15 mouse cellular contexts compared by ENCODE assay signal in the genomic region with DNA sequence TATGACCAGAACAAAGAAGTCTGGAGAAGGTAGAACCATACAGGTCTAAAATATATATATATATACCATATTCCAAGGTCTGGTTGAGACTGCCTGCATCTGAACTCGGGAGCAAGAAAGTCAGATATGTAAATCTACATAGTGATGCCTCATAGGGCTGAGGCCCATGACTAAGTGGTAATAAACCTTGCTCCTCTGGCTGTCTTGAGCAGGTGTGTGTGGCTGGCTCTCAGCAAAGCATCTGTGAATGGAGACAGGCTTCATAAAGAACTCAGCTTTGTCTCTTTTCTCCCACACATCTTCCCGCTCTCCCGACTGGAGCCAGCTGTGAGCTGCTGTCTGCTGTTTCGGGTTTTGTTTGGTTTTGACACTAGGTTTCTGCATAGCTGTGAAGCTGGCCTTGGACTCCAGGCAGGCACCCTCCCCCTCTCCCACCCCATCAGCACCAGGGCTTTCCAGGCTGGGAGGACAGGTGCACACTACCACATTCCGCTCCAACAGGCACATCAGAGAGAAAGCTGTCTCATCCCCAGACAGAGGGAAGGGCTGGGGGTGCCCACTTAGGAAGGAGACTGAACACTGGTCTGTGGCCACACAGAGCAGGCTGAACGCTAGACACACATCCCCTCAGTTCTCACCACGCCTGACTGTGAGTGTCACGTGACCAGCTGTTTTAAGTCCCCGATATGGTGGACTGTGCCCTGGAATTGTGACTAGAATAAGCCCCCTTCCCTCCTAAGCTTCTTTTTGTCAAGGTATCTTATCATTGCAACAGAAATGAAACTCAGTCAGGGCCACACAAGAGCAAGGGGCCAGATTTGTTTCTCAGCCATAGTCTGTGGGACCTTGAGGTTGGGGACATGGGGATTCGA.
DNase-seq lines count a peak whose midpoint lies in the region; ATAC-seq and TF ChIP-seq lines count a peak whose summit lies in the region.
"Had no signal": no experiment of that assay in that cellular context is flagged by ENCODE, and none has a peak within 500 bp of the region (broad histone marks: within the 10 kb centered on the region; RNA-seq: fewer than 3 reads in every experiment).

No protein-coding gene starts in this region.

- H3K4me1 ChIP-seq in kidney, embryonic 16.5 days (ENCODE audit: insufficient read depth, low read length): peaks cover 3% of the 10 kb centered on the region; the same call in 1 of the 2 replicates
- no peaks in the 10 kb centered on the region for H3K4me1 ChIP-seq in stomach, embryonic 14.5 days (ENCODE audit: control insufficient read depth, insufficient read depth, low read length)
- H3K4me1 ChIP-seq in stomach, postnatal 0 days (replicated peaks; ENCODE audit: control insufficient read depth, insufficient read depth): no peaks in the 10 kb centered on the region
- peaks cover 7% of the 10 kb centered on the region for H3K4me1 ChIP-seq in intestine, embryonic 15.5 days (replicated peaks)

- H3K9ac ChIP-seq in kidney, embryonic 16.5 days (replicated peaks; ENCODE audit: low read length): no peak overlapping the region
- no peak overlapping the region for H3K9ac ChIP-seq in stomach, embryonic 14.5 days (replicated peaks; ENCODE audit: low read depth, low read length)
- no peak overlapping the region for H3K9ac ChIP-seq in stomach, postnatal 0 days (ENCODE audit: low read length)
- H3K9ac ChIP-seq in intestine, embryonic 15.5 days: no peak overlapping the region
- H3K9ac ChIP-seq: lung, embryonic 15.5 days had no signal

- no peak overlapping the region for H3K4me2 ChIP-seq in kidney, embryonic 16.5 days (replicated peaks; ENCODE audit: low read depth, low read length)
- H3K4me2 ChIP-seq in stomach, embryonic 14.5 days (replicated peaks; ENCODE audit: low read depth, low read length): no peak overlapping the region
- no peak overlapping the region for H3K4me2 ChIP-seq in stomach, postnatal 0 days (replicated peaks; ENCODE audit: low read depth)
- H3K4me2 ChIP-seq in intestine, embryonic 15.5 days (replicated peaks): no peak overlapping the region
- H3K4me2 ChIP-seq: lung, embryonic 15.5 days had no signal

- H3K27me3 ChIP-seq in kidney, embryonic 16.5 days (ENCODE audit: insufficient read depth, low read length): no peaks in the 10 kb centered on the region
- no peaks in the 10 kb centered on the region for H3K27me3 ChIP-seq in stomach, embryonic 14.5 days (ENCODE audit: control insufficient read depth, insufficient read depth, low read length)
- H3K27me3 ChIP-seq in stomach, postnatal 0 days (ENCODE audit: control insufficient read depth, insufficient read depth, low read length): no peaks in the 10 kb centered on the region
- H3K27me3 ChIP-seq in intestine, embryonic 15.5 days (replicated peaks): no peaks in the 10 kb centered on the region
- H3K27me3 ChIP-seq: lung, embryonic 15.5 days had no signal

- H3K9me3 ChIP-seq in kidney, embryonic 16.5 days (ENCODE audit: low read length): no peaks in the 10 kb centered on the region
- no peaks in the 10 kb centered on the region for H3K9me3 ChIP-seq in stomach, embryonic 14.5 days (ENCODE audit: control insufficient read depth, low read depth, low read length)
- no peaks in the 10 kb centered on the region for H3K9me3 ChIP-seq in stomach, postnatal 0 days (ENCODE audit: control insufficient read depth, low read length)
- H3K9me3 ChIP-seq in intestine, embryonic 15.5 days: no peaks in the 10 kb centered on the region
- H3K9me3 ChIP-seq: lung, embryonic 15.5 days had no signal

- no peak for TF ChIP-seq CTCF in stomach, postnatal 0 days (IDR thresholded peaks at IDR 0.05; ENCODE audit: low read depth)

- WGBS in kidney, embryonic 16.5 days: 45% methylated on average over 10 of the region's 10 CpGs
- 57% methylated on average over 10 of the region's 10 CpGs for WGBS in stomach, embryonic 14.5 days
- WGBS in stomach, postnatal 0 days: 59% methylated on average over 10 of the region's 10 CpGs
- 44% methylated on average over 10 of the region's 10 CpGs for WGBS in intestine, embryonic 15.5 days

- no peak for DNase-seq in kidney, adult 18-20 months
- DNase-seq in stomach, postnatal 0 days (ENCODE audit: low spot score): no peak
- no peak for DNase-seq in cerebellum, adult 18-20 months
- DNase-seq in layer of hippocampus, postnatal 25 days (ENCODE audit: extremely low spot score in 1 of 2, low spot score in 1 of 2): no peak
- DNase-seq: cerebellum, adult 11 months; gastrocnemius, adult 2 months; heart, adult 18-20 months; right cerebral cortex, postnatal 14 days; thymus, postnatal 14 days had no signal

- H3K27ac ChIP-seq in kidney, embryonic 16.5 days (ENCODE audit: low read length): no peak overlapping the region
- H3K27ac ChIP-seq in stomach, embryonic 14.5 days (ENCODE audit: low read length): no peak overlapping the region
- H3K27ac ChIP-seq in stomach, postnatal 0 days (replicated peaks): no peak overlapping the region
- no peak overlapping the region for H3K27ac ChIP-seq in intestine, embryonic 15.5 days
- H3K27ac ChIP-seq: gastrocnemius, adult 2 months; lung, embryonic 15.5 days had no signal

- no peak for TF ChIP-seq EP300 in stomach, postnatal 0 days (optimal IDR thresholded peaks at IDR 0.05)

- peaks cover 6% of the 10 kb centered on the region; the same call in 1 of the 2 replicates for H3K36me3 ChIP-seq in kidney, embryonic 16.5 days (ENCODE audit: insufficient read depth, low read length)
- peaks cover 2% of the 10 kb centered on the region; the same call in 1 of the 2 replicates for H3K36me3 ChIP-seq in stomach, embryonic 14.5 days (ENCODE audit: control insufficient read depth, insufficient read depth, low read length)
- H3K36me3 ChIP-seq in stomach, postnatal 0 days (ENCODE audit: control insufficient read depth, insufficient read depth, low read length): no peaks in the 10 kb centered on the region
- H3K36me3 ChIP-seq in intestine, embryonic 15.5 days: no peaks in the 10 kb centered on the region
- H3K36me3 ChIP-seq: lung, embryonic 15.5 days had no signal

- H3K4me3 ChIP-seq in kidney, embryonic 16.5 days (ENCODE audit: low read length): no peak overlapping the region
- H3K4me3 ChIP-seq in stomach, embryonic 14.5 days (ENCODE audit: low read depth, low read length): no peak overlapping the region
- no peak overlapping the region for H3K4me3 ChIP-seq in stomach, postnatal 0 days (ENCODE audit: low read depth, low read length)
- H3K4me3 ChIP-seq in intestine, embryonic 15.5 days (replicated peaks): no peak overlapping the region
- H3K4me3 ChIP-seq: gastrocnemius, adult 2 months; lung, embryonic 15.5 days had no signal

- peak; percentile 79 for ATAC-seq in kidney, embryonic 16.5 days (ENCODE audit: low FRiP score, low TSS enrichment)
- 0 out of 2 replicates have a peak, but pooled peaks have one; percentile 23 for ATAC-seq in stomach, embryonic 14.5 days (ENCODE audit: insufficient number of reproducible peaks, insufficient read depth, low FRiP score, low read depth)
- no peak for ATAC-seq in stomach, postnatal 0 days (ENCODE audit: low FRiP score, low TSS enrichment)
- peak; percentile 67 for ATAC-seq in intestine, embryonic 15.5 days
- ATAC-seq: activated CD4-positive, CD25-positive, alpha-beta regulatory T cell, adult 4 months; CD4-positive, CD25-positive, alpha-beta regulatory T cell, adult 4 months had no signal
